Mouse (Mus musculus): Measurements from ENCODE around the gene Ext2.

Ext2 gene

DNA sequence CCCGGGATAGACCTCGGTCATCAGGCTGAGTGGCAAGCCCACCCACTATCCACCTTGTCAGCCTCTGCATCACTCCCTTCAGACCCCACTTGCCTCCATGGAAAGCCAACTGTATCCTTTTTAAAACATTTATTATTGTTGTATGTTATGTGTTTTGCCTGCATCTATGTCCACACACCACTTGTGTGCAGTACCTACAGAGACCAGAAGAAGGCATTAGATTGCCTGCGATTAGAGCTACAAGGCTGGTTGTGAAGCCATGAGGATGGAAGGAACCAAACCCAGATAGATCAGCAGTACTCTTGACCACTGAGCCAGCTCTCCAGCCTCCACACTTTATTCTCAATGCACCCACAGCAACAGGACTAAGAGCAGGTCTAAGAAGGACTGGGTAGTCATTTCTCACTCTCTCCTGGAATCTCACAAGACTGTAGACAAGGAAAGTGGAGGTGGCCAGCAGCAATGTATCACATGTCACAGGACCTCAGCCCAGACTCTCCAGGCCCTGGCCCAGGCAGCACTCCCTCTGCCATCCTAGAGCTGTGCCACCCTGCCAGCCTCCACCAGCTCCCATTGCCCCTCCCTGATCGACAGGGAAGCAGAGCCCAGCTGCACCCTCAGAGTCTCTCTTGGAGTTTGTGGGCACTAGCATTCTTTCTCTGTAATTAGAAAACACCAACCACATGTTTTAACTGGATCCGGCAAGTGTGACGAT is 15.7 kb downstream of the Ext2 start:
- DNase-seq: peak in 1 of 2 experiments; percentile 31

DNA sequence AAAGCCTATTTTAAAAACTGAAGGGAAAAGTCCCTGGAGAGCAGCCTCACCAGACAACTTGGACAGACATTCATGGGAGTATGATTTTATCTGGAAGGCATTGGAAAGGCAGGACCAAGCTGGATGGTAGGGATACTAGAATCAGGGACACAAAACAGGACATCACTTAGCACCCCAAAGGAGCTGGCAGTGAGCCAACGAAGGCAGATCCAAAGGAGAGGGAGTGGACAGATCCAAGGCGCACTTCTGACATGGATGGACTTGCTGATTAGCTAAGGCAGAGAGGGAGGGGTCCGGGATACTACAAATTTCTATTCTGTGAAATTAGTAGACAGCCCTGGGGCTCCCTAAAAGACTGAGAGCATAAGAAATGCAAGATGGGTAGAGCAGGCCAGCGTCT is 16.8 kb downstream of the Ext2 start:
- DNase-seq: peak in 1 of 2 experiments; percentile 19

DNA sequence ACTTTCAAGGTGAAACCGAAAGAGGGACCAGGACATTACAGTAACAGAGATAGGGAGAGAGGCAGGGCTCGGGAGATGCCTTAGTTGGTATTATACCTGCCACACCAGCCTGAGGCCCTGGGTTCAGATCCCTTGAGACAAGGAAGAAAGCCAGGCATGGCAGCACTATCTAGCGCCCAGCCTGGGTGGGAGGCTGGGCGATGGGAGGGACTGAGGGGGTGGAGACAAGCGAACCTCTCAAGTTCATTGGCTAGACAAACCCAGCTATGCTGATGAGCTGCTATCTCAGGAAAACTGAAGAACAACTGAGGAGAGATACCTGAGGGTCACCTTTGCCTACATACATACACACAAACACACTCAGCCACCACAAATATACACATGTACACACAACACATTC is 17.3 kb downstream of the Ext2 start:
- peak in 1 of 2 experiments; percentile 1 for DNase-seq

DNA sequence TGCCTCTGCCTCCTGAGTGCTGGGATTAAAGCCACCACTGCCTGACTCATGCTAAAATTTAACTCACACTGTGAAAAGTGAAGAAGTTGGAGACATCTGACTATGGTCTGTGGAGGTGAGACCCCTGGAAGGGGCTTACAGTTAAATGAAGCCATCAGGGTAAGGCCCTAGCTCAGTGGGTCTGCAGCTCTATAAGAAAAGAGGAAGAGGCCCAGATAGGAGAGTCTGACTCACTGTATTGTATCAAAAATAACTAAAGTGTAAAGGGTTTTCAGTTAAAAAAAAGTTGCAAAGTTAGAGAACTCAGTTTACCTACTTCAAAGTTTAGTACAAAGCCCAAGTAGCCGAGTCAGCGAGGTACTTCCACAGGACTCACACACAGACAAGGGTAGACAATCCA is 19.4 kb downstream of the Ext2 start:
- no peak for DNase-seq

DNA sequence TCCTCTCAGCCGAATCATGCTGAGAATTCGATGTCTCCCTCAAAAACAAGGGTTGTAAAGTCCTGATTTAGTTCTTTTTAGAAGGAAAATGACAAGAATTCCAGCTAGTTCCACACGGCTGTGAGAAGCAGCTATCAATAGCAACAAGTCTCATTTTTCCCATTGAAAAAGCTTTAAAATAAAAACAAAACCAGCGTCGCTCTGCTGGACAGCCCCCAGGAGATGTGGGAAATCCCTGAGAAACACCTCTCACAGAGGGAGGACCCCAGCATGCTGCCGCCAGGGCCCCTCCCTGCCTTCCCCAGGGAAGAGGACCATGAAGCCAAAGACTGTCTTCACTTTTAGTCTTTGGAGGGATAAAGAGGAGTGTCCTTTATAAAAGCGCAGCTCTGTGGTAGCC is 21.3 kb downstream of the Ext2 start:
- no peak for DNase-seq

DNA sequence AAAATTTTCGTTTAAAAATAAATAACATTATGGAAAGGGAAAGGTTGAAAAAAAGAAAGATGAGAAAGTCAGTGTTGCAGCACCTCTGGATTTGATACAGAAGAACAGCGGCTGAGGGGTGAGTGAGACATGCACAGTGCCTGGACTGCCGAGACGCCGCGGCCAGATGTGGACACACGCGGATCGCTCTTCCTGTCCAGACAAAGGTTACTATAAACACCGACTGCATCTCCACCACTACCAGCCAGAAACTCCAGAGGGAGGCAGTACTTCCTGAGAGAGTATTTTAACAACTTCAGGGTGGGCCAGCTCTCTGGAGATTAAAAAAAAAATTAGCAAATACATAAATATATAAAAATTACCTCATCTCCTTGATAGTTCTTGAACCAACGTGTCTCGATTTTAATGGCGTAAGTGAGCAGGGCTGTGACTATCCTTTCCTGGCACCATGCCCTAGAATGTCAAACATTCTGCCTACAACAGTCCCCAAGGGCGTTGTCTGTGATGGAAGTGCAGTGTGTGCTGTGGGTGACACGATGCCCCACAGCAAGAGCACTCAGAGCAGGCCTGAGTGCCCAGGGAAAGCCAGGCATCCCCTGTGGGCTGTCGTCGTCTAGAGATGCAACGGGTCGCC is 25.1 kb downstream of the Ext2 start:
- DNase-seq: no peak

DNA sequence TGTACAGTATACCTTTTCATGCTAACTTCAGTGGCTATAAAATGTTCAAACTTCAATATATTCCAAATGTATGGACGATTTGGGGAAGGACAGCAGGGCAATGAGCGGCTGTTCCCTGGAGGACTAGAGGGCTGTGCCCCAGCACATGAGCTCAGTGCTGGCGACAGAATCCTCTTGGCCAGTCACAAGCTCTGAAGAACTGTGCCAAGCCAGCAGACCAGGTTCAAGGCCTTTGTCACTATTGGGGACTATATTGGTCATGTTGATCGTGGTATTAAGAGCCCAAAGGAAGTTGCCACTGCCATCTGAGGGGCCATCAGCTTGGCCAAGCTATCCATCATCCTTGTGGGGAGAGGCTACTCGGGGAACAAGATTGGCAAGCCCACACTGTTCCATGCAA is 28.0 kb downstream of the Ext2 start:
- peak in 1 of 2 experiments; percentile 49 for DNase-seq

DNA sequence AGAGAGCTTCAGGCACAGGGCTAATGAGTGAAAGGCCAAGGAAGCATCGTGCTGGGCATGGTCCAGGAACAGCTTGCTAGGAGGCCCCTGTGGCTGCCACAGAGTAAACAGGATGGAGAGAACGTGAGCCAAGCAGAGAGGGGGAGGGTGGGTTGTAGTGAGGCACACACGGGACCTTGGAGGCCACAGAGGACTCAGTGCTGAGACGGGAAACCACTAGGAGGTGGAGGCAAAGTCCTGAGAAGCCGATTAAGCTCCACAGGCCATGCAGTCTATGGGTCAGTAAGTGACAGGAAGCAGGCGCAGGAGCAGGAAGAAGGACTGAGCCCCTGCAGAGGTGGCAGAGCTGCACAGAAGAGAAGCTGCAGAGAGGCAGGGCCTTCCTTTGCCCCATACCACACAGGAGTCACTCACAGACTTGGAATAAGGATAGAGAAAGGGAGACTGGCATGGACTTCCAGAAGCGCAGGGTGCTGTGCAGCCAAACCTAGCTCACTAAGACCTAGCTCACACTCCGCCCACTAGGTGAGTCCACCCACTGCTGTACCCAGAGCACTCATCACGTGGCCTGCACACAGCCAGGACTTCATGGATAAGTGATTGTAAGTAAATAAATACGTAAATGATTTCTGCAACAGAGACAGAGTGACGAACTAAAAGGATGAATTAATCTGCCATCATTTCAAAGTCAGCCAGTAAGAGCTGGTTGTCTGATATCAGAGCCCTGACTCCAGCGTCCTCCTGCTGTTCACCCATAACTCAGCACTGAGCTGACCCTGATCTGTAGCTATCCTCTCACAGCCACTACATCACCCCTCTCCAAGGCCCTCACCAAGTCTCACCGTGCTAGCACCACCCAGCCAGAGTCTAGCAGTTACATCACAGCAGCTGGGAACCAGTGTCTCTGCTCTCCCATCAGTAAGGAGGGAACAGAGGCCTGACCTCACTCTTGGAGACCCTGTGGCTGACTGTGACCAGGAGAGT is 30.6 kb downstream of the Ext2 start:
- peak; percentile 92 to 95 for DNase-seq

DNA sequence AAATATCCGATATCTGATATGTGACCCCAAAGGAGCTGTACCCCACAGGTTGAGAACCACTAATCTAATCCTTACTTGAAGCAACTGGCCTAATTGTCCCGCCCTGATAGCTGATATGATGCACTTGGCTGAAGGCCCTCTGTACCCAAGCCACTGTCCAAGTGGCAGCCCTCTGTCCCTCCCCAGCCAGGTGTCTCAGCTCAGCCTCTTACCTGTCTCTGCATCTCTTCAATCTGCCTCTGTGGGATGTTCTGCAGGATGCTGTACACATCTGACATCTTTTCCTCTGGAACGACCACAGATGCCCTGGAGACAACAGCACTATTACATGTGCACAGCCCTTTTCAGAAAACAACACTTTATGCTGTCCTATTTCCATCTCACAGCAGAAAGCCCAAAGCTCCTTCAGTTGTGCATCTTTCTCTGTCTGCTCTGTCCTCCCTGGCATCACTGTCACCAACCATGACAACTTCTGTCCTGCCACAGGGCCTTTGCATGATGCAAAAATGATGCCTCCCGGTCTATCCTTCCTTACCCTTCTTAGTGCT is 31.5 kb downstream of the Ext2 start:
- DNase-seq: peak; percentile 71 to 73

DNA sequence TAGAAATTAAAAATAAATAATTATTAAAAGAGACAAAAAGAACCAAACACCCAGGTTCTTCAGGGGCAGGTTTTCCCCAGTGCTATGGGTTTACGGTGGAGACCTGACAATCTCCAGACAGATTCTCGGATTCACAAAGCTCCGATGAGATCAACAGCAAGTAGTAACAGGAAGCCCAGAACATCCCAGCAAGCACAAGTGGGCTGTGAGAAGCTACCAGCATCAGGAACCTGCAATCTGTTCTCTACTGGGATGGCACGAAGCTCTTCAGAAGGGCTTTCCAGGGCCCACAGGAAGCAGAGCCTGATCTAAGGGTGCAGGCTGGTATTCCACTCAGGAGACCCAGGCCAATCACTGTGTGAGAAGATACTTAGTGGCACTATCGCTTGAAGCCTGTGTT is 33.8 kb downstream of the Ext2 start:
- DNase-seq: no peak

DNA sequence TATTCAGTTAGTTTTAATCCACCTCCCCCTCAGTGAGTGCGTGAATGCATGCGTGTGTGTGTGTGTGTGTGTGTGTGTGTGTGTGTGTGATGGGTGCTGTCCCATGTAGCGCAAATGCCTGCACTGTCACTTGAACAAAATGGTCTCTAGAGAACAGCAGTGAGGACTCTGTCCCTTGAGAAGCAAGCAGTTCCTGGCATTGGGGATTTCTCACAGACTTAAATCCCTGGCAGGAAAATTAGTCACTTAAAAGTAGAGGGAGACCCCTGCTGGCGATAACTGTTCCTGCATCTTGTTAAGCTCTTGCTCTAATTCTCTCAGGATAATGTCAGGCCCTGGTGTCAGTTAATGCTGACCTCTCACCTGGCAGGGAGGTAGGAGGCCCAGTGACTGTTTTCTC is 36.2 kb downstream of the Ext2 start:
- DNase-seq: peak; percentile 88 to 91

DNA sequence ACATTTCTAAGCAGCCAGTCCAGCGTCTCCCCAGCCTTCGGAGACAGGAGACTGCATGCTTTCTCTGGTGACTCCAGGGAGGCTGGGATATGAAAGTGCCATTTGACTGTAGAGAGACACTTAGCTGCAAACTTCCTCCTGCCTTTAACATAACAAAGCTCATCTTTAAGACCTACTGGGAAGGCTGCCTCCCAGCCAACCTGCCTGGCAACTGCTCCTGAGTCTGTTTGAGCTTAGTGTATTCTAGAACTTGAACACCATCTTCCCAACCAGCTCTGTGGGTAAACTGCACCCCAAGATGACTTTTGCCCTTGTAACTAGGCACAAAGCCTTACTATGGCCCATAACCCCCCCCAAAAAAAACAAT is 37.0 kb downstream of the Ext2 start:
- DNase-seq: no peak

DNA sequence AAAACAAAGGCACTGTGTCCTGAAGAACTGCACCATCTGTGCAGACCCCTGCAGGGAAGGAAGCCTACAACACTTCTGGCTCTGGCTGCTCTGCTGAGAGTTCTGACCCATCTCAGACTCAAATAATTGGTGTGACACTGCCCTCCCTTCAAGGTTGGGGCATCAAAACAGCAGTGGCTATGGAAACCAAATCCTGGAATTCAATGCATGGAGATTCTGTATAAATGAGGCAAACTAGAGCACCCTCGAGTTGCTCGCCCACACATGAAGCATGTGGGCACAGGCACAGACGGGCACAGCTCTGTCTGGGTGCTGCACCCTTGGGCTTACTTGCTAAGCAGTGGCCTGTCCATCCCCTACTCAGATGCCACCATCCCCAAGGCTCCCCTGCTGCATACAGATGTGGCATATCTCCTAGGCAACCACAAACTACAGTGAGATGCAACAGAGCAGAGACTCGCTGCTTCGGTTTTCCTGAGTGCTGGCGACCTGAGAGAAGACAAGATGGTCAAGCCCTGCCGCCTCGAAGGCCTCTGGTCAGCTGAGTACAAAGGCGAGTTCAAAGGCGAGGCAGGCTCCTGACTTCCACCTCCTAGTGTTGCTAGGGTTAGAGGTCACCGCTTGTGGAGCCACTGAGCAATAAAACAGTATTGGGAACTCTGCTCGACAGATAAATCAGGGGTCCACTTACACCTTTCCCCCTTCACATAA is 37.5 kb downstream of the Ext2 start:
- DNase-seq: peak; percentile 67 to 69

DNA sequence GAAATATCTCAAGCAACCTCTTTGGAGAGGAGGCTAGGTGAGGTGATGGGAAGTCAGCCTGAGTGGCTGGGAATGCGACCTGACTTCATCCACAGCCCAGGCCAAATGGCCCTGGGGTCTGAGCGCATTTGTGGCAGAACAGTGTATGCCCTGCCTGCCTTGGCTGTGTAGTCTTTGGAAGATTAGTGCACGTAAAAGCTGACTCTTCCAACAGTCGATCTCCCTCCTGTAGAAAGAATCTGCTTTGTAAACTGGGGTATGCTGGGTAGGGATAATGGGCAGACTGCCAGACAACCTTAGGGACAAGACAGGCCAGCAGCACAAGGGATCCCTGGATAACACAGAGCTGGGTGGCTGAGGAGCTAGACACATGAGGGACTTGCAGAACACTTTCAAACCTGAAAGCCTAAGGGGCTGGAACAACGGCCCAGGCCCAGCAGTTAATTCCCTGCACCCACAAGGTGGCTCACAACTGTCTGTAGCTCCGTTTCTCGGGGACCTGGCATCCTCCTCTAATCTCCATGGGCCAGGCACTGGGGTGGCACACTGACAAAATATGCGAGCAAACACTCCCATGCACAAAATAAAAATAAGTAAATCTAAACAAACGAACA is 38.3 kb downstream of the Ext2 start:
- DNase-seq: peak; percentile 46 to 63

DNA sequence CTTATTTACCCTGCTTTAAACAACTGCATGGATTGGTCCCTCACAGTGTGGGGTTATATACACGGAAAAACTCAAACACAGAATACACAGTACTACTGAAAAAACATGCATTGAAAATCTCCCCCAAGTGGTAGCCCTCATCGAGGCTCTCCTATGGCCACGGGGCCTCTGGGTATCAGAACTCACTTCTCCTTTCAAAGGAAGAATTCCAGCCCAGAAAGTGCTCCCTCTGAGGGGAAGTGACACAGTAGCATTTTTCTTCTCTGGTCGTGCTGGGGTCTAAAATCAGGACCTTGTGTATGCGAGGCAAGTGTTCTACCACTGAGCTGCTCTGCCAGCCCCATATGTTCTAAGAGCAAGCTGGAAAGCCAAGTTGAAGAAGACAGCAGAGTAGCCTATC is 39.7 kb downstream of the Ext2 start:
- DNase-seq: no peak

DNA sequence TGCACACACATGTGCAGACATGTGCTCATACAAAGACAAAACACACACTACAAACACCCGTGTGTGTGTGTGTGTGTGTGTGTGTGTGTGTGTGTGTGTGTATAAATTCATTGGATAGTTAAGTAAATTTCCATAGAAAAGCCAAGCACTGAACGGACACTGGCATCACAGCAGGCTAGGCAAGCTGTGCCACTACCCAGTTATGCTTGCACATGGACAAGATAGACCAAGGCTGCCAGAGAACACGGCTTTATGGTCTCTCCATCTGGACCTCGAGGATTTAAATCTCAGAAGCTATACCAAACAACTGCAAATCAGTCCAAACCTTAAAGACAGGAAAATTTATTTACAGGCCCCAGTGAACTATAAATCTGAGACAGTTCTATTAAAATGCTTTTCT is 40.2 kb downstream of the Ext2 start:
- peak in 1 of 2 experiments; percentile 57 for DNase-seq

DNA sequence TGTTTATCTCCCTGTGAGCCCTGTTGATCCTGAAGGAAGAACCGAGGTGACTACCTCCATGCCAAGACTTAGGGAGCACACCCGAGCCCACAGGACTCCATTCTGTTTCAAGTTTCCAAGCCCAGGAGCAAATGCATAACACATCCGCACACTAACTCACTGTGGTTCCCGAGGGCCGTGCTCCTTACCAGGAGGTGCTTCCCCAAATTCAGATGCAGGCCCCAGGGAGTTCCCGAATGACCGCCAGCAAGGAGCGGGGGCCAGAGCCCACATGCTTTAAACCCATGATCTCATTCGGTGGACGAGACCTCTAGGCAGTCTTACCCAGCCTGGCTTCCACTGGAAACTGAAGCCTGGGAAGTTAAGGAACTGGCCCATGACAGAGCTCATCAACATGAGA is 41.8 kb downstream of the Ext2 start:
- no peak for DNase-seq

DNA sequence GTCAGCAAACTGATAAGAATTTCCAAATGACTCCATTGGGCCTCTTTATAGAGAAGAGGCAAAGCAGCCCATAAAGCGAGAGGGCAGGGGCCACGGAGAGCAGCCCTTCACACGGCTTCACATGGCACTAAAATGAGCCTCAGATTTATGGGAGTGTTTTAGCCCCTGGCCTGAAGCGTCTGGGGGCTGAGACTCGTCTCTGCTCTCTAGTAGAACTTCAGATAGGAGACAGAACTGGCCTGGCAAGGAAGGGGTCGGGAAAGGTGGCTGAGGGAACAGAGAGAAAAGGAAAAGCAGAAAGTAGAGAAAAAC is 42.5 kb downstream of the Ext2 start:
- no peak for DNase-seq

DNA sequence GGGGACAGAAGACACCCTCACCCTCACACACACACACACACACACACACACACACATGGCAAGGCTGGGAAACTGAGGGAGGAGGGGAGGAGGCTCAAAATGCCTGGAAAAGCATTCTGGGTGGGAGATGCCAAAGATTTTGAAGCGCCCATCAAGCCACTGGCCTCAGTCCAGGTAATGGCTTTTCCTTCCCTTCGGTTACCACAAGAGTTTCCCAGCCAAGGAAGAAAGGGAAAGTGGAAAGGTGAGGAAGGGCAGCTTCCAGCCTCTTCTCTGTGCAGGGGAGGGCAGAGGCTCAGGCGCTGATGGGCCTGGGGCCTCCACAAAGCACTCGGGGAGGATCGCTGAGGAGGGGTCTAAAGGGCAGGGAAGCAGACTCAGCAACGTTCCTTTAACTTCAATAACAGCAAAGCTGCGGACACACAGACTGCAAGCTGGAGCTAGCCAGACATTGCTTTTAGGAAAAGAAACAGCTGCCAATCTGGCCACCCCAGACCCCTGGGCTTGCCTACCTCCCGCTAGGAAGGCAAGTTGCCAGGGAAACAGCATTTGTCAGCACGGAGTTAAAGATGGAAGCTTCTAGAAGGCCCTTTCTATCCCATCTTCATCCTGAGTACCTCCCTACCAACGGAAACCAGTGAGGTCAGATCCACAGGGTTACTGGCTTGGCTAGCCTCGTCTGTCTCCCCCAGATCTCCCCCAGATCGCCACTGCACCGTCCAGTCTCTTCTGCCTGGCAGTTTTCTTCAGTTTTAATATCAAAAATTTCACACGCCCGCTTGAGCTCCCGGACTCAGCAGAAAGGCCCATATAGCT is 43.1 kb downstream of the Ext2 start:
- DNase-seq: no peak

DNA sequence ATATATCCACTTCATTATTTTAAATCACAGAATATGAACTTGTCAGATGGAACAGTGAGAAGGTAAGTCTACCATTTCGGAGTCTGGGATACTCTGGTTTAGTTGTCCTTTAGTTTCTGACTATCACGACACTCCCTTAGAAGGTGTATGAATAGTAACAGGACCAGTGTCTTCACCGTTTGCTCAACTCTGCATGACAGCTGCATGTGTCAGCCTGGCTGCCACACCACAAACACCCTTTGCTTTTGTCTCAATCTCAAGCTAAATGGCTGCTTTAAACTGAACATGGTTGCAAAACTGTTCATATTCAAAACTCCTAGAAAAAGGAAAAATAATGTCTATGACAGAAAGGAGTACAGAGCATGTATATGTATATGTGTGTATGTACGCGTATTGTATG is 43.8 kb downstream of the Ext2 start:
- no peak for DNase-seq

DNA sequence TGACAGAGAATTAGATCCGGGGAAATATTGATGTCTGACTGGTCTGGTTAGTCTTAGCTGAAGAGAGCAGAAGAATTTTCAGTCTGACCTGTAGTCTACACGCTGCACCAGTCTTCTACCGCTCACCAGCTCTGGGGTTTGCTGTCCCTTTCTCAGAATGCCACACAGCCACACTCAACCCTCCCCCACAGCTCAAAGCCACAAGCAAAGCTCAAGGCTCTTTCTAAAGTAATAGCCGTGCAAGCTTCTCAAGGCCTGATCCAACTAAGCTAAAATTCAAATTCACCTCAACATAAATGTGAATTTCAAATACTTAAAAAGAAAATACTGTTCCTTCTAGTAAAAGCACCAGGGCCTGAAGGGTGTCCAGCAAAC is 45.3 kb downstream of the Ext2 start:
- DNase-seq: no peak
